Mouse (Mus musculus): ENCODE measurements around the gene Herc4. TPM values are rescaled to one million over a fixed set of nuclear protein-coding genes. Genes with fewer than 3 reads are reported as not detected.

Gene Herc4
- total RNA-seq, 4 experiments from 2014 or later = 123 to 182 (median 151) TPM

DNA sequence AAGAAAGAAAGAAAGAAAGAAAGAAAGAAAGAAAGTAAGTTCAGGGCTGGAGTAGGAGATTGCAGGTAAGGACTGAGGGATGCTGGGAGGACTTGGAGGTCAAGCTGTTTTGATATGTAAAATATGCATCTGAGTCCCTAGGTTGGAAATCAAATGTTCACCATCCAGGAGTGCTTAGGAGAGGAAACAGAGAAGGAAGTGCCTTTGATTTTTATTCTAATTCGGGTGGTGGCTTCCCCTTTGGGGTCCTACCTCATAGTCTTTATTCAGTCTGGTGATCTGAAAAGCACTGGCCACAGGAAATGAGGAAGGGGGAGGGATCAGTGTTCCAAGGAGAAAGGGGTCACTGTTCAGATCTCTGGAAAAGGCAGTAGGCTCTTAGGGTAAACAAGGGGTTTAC, 116.9 kb downstream of the Herc4 start:
- DNase-seq = no peak

DNA sequence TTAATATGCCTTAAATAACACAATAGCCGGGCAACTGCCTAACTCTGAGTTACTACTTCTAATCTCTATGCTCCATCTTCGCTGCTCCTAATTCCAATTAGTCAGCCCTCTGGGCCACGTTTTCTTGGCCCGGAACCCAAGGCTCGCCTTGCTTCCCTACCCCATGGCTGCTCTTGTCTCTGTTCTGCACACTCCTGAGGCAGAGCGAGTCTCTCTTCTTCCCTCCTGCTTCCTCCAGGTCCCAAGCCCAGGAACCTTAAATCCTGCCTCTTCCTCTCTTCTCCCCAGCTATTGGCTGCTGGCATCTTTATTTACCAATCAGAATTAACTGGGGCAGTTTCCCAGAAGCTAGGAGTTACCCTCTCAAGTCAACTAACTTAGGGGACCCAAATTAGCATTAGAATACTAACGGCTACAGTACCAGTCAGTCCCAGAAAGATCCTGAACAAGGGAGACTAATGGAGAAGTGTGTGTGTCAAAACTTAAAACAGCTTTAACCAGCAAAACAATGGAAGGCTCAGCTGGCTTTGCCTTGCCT, 122.4 kb downstream of the Herc4 start:
- DNase-seq = no peak

DNA sequence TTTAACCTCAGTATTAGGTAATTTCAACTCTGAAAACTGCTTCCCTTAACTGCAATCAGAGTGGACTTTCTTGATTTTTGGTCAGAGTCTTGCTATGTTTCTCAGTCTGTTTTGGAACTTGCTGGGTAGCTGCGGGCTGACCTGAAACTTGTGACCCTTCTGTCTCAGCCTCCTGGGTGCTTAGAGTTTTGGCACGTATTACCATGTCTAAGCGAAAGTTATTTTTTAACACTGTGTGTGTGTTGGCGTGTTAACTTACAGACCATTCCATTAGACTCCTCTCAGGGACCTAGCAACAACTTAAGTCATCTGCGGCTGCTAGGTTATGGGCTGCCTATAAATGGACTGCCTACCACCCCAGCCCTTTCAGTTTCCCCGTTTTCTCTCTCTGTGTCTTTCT, 123.8 kb downstream of the Herc4 start:
- DNase-seq = no peak

Other genes starting within 250 kb of the Herc4 start
- 10 to 100 TPM; 33.2 to 80.1 (median 50.9) TPM for gene Hnrnph3, start 219.6 kb upstream of the Herc4 start, total RNA-seq (2022)
- 1 to 10 TPM; 4.4 to 6.3 (median 5.1) TPM for gene Pbld2, start 219.5 kb upstream of the Herc4 start, total RNA-seq (2022)
- gene Pbld1, start 183.6 kb upstream of the Herc4 start, total RNA-seq (2022) = 1 to 10 TPM in 3 of 4 experiments, under 1 TPM in 1; 0.78 to 3.3 (median 1.6) TPM
- not detected for gene Atoh7, start 144.2 kb upstream of the Herc4 start, total RNA-seq (2022)
- gene Mypn, start 39.9 kb upstream of the Herc4 start, total RNA-seq (2022) = under 1 TPM in 3 of 4 experiments, not detected in 1; 0.24 to 0.44 (median 0.40) TPM
- gene Sirt1, start 137.9 kb downstream of the Herc4 start, total RNA-seq (2022) = 10 to 100 TPM; 14.0 to 21.8 (median 16.9) TPM
- 10 to 100 TPM; 18.1 to 40.9 (median 28.0) TPM for gene Dnajc12, start 138.6 kb downstream of the Herc4 start, total RNA-seq (2022)
- gene Gm7075, start 178.0 kb downstream of the Herc4 start, total RNA-seq (2022) = not detected
- gene Ctnna3, start 186.3 kb downstream of the Herc4 start, total RNA-seq (2022) = 1 to 10 TPM in 2 of 4 experiments, under 1 TPM in 2; 0.52 to 1.9 (median 0.89) TPM

Data from adrenal gland, adult 8-10 months (tissue).